Mouse (Mus musculus) right cerebral cortex, postnatal 36 days (tissue): Measurements from ENCODE around the gene Tango2.

ENCODE experiments used
- DNase-seq, 2 experiments: peaks; one replicate each; pipeline ENCODE4 v3.0.0; 2022; ENCODE audit warnings: low spot score in 2 of 2, mixed read lengths in 1 of 2

Gene Tango2

DNA sequence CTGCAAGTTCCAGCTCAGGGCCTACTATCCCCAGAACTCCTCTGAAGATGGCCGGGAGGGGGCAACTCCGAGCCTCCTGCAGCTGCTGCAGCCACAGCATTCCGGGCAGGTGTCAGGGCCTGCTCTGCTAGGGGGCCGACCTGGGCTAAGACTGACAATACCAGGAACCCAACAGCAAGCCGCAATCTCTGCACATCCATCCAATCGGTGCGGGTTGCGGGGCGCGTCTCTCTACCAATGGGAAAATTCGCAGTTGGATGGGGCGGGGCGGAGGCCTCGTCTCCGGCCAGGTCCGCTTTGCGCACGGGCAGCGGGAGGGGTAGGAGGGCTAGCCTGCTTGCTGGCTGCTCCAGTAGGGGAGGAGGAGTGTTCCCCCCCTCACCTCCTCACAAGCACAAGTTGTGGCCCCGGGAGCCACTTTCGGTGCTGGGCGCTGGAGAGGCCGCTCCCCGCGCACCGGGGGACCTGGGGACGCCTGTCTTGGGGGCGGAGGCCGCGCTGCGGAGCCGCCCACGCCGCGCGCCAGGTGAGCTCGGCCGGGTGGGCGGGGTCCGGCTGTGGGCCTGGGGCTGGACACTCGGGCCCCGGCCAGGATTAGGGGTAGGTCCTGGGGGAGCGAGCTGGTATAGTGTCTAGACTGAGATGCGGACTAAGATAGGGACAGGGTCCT is at the start of gene Tango2, which contains the start of gene Arvcf:
TSS of gene Tango2 (minus strand) at position 173 of the 670 bp plus-strand sequence.
TSS of gene Arvcf (plus strand) at position 252 of the 670 bp plus-strand sequence.
- peak; percentile 94 to 96 for DNase-seq

GRCm38 (mm10) chr16:18396791-18397621 is 49.1 kb upstream of the Tango2 start:
- DNase-seq = no peak

DNA sequence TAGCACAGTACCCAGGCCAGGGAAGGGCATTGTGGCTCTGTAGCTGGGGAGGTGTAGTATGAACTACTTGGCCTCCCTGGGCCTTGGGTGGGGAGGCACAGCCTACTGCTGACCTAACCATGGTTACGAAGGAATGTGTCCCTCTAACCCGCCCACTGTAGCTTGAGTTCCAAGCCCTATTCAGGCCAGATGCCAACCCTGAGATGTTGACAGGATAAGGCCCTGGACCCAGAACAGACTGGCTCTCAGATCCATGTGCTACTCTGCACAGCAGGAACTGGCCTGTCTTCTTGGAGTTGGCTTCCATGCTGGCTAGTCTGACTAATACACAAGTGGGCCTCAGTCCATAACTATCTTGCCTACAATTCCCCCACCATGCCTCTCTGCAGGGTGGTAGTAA is 48.3 kb upstream of the Tango2 start:
- no peak for DNase-seq

DNA sequence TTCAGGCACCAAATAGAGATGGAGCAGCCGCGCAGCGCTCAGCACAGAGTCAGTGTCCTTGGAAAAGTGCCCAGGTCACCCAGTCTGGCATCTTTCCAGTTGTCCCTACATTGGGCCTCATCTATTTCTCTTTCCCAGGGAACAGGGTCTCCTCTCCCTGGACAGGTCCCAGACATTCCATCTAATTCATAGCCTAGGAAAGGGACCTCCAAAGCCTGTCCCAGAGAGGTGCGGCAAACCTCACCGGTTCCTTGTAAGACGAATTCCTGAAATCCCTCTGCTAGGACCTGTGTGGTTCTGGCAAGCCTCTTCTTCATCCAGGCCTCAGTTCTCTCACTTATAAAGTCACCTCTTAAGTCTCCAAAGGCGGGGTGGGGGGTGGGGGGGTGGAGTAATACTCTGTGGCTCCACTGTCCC is 47.7 kb upstream of the Tango2 start:
- DNase-seq = no peak

- DNase-seq = no peak
These were observed 47.1 kb upstream of the Tango2 start for GRCm38 (mm10) chr16:18394777-18395619.

GRCm38 (mm10) chr16:18394056-18394455 is 46.2 kb upstream of the Tango2 start:
- no peak for DNase-seq

- DNase-seq = no peak
These were observed 45.7 kb upstream of the Tango2 start for GRCm38 (mm10) chr16:18393595-18393994.

DNA sequence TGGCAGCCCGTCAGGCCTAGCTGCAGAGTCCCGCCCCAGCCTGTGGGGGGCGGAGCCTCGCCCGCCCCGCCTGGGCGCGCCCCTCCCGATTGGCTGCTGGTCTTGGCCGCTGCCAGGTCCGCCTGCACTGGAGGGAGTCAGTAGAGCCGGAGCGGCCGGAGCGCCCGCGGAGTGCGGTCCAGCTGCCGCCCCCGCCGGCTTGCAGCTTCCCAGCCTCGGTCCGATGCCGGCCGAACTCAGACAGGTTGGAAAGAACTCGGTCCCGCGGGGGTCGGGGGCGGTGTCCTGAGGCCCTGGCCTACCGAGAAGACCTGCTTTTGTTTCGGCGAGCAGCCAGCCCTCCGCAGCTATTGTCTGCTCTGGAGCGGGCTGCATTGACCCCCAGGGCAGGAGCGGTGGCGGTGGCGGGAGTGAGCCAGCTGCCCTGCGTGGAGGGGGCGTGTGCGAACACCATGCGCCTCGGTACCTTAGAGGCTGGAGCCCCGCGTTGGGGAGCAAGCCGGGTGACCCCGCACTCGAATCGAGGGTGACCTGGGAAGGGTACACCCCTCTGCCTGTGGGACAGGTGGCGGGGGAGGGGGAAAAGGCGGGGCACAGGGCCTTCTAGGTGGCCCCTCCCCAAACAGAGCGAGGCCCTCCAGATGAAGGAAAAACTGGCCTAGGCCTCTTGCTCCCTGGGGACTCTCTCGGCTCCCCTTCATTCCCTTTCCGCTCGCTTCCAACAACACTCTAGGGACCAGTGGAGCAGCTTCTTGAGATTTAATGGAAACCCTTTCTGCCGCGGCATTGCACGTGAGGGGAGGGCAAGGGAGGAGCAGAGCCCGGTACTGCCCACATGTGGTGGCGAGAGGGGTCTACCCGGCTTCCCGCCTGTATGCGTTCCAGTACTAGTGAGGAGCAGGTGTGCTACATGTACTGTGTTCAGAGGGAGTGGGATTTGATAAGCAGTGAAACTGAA is 44.8 kb upstream of the Tango2 start:
- peak in 1 of 2 experiments; percentile 59 for DNase-seq

- no peak for DNase-seq
These were observed 43.8 kb upstream of the Tango2 start for GRCm38 (mm10) chr16:18391728-18392127.

DNA sequence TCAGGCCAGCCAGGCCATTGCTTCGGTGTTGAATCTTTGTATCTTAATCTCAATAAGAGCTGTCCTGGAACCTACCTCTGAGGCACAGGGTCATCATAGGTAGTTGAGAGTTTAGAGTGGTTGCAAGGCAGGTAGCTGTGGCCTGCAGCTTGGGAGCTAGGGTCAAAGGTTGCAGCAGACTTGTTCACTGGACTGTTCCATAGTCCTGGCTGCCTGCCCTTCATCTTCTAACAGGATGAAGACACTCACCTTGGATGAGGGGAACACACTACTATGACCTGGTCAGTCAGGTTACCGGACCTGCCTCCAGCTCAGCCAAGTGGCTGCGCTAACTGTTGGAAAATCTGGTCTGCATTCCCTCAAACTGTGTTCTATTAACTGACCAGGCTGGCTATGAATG is 43.2 kb upstream of the Tango2 start:
- no peak for DNase-seq

- no peak for DNase-seq
These were observed 42.5 kb upstream of the Tango2 start for GRCm38 (mm10) chr16:18390399-18390798.

- DNase-seq = no peak
These were observed 40.9 kb upstream of the Tango2 start for GRCm38 (mm10) chr16:18388583-18389435.

DNA sequence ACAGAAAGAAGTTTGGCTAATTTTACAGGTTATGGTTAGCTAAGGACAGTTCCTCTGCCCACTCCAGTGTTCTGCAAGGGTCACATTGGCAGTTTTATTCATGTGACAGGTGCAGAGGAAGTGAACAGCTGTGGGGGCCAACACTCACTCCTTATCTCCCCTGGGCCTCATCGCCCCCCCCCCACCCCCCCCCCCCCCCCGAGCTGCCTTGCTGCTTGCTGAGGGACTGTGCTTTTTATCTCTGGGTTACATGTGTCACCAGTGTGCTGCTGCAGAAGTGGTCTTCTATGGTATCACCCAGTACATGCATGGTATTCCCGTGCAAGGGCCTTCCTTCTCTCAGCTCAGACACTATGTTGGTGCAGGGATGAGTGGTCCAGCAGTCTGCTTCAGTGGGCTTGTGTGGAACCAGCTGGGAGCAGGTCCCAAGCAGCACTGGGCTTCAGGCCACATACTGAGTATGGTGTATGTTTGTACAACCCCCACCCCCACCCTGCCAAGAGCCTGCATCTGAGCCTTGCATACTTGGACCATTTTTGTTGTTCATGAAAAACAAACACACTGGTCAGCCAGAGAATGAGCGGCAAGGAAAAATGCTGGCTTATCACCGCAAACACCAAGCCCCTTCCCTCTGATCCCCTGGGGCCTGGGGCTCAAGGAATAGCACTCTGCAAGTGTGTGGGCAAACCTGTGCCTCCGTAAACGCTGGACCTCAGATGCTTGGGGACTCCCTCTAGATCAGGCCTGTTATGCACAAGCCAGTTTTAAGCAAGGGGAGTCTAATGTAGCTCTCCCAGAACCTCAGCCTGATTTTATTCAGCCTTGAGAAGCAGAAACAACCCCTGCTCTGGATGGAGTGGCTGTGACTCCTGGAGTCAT is 40.0 kb upstream of the Tango2 start:
- no peak for DNase-seq

GRCm38 (mm10) chr16:18386972-18387371 is 39.1 kb upstream of the Tango2 start:
- DNase-seq = no peak

DNA sequence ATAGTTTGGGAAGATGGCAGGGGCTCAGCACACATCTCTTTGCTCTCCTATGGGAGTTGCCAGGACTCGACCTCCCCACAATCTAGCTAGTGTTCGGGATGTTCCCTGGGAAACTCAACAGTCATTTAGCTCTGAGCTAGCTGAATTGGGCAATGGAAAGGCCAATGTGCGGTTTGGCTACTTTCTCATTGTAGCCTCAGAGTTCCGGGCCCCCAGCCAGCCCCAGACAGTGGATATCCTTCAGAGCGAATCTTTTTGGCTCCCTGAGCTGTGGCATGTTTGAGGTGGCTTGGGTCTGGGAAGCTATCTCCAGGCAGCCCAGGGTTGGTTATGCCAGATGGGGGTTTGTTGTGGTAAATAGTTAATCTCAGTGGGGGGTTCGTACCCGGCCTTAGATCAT is 38.5 kb upstream of the Tango2 start:
- no peak for DNase-seq

GRCm38 (mm10) chr16:18385411-18385810 is 37.5 kb upstream of the Tango2 start:
- no peak for DNase-seq

- DNase-seq = no peak
These were observed 36.8 kb upstream of the Tango2 start for GRCm38 (mm10) chr16:18384659-18385058.

DNA sequence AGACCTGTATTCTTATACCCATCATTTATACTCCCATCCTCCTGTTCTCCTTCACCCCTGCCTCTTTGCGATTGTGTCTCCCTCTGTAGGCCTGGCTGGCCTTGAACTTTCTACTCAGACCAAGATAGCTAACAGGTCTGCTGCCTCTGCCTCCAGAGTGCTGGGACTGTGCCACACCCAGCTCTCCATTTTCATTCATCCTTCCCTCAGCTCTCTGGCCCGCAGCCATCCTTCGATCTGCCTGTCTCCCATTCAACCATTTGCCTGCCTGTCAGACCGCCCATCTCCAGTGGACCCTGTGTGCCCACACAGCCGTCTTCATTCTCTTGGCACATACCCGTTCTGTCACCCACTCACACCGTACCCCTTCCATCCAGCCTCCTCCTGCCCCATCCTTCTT is 36.3 kb upstream of the Tango2 start:
- DNase-seq = no peak

GRCm38 (mm10) chr16:18383756-18384155 is 35.9 kb upstream of the Tango2 start:
- no peak for DNase-seq
